Mouse (Mus musculus): ENCODE results near the gene Zfyve16. TPM values are rescaled to one million over a fixed set of nuclear protein-coding genes. Genes with fewer than 3 reads are reported as not detected.
A peak's percentile ranks its signal among the peaks of the same experiment; 100 is the strongest.

The Zfyve16 gene
- polyA plus RNA-seq (2015; fragmentation: Nextera tagmentation; extraction: Ambion mirVana), result 1.5 and 1.6 TPM in 2 replicates

GRCm38 (mm10) chr13:92530721-92531211, at the start of gene Zfyve16:
TSS of gene Zfyve16 (minus strand) at chr13:92530868.
- Histone ChIP-seq H3K4me1 (replicated peaks) (peaks cover 16% of the 10 kb centered on the region), H3K9ac (peak within 1 kb of the TSS; percentile 69), H3K27ac (replicated peaks) (peak within 1 kb of the TSS; percentile 94), H3K36me3 (replicated peaks) (no peaks in the 10 kb centered on the region), H3K4me2 (peak within 1 kb of the TSS; percentile 96), H3K9me3 (replicated peaks) (no peaks in the 10 kb centered on the region), H3K4me3 (replicated peaks) (peak within 1 kb of the TSS; percentile 71), H3K27me3 (0 out of 2 replicates have a peak, but pooled peaks cover 3% of the 10 kb centered on the region)
- ATAC-seq (ENCODE audit: insufficient read depth), result peak; percentile 96
- WGBS (ENCODE audit: insufficient replicate concordance), result under 1% methylated on average over 46 of the region's 46 CpGs

- ATAC-seq (ENCODE audit: insufficient read depth), result no peak
Measured at GRCm38 (mm10) chr13:92578210-92578609, 47.5 kb upstream of the Zfyve16 start.

DNA sequence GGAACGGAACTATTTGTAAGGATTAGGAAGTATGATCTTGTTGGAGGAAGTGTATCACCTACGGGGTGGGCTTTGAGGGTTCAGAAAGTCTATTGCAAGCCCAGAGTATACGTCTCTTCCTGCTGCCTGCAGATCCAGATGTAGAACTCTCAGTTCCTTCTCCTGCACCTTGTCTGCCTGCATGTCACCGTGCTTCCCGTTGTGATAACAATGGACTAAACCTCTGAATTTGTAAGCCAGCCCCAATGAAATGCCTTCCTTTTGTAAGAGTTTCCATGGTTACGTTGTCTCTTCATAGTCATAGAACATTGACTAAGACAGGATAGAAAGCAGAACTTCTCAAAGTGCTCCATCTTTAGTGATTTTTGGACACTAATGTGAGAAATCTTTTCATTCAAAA, 46.0 kb upstream of the Zfyve16 start:
- no peak overlapping the region for H3K4me2 ChIP-seq
- H3K27ac ChIP-seq (replicated peaks), result no peak overlapping the region
- H3K27me3 ChIP-seq, result peaks cover 7% of the 10 kb centered on the region; the same call in 1 of the 2 replicates
- H3K36me3 ChIP-seq (replicated peaks), result no peaks in the 10 kb centered on the region
- H3K4me3 ChIP-seq (replicated peaks), result no peak overlapping the region
- ATAC-seq (ENCODE audit: insufficient read depth), result no peak
- 31% methylated on average over 6 of the region's 6 CpGs for WGBS (ENCODE audit: insufficient replicate concordance)
- no peaks in the 10 kb centered on the region for H3K9me3 ChIP-seq (replicated peaks)
- peaks cover 11% of the 10 kb centered on the region for H3K4me1 ChIP-seq (replicated peaks)
- H3K9ac ChIP-seq, result no peak overlapping the region

More at GRCm38 (mm10) chr13:92578210-92578609, 47.5 kb upstream of the Zfyve16 start:
- no peaks in the 10 kb centered on the region for H3K9me3 ChIP-seq (replicated peaks)
- no peak overlapping the region for H3K4me3 ChIP-seq (replicated peaks)
- H3K4me1 ChIP-seq (replicated peaks), result peaks cover 11% of the 10 kb centered on the region
- no peak overlapping the region for H3K9ac ChIP-seq
- H3K4me2 ChIP-seq, result no peak overlapping the region
- peaks cover 7% of the 10 kb centered on the region; the same call in 1 of the 2 replicates for H3K27me3 ChIP-seq
- H3K27ac ChIP-seq (replicated peaks), result no peak overlapping the region
- H3K36me3 ChIP-seq (replicated peaks), result no peaks in the 10 kb centered on the region
- WGBS (ENCODE audit: insufficient replicate concordance), result 55% methylated on average over 4 of the region's 4 CpGs

GRCm38 (mm10) chr13:92576072-92576471, 45.4 kb upstream of the Zfyve16 start, which contains the start of gene Spz1:
TSS of gene Spz1 (minus strand) at chr13:92576172.
- Histone ChIP-seq H3K36me3 (replicated peaks) (no peaks in the 10 kb centered on the region), H3K4me3 (replicated peaks) (no peak within 1 kb of the TSS), H3K9ac (no peak within 1 kb of the TSS), H3K4me2 (no peak within 1 kb of the TSS), H3K4me1 (replicated peaks) (peaks cover 8% of the 10 kb centered on the region), H3K9me3 (replicated peaks) (no peaks in the 10 kb centered on the region), H3K27me3 (peaks cover 7% of the 10 kb centered on the region; the same call in 1 of the 2 replicates), H3K27ac (replicated peaks) (no peak within 1 kb of the TSS)
- no peak for ATAC-seq (ENCODE audit: insufficient read depth)

- H3K4me1 ChIP-seq (replicated peaks), result no peaks in the 10 kb centered on the region
- no peak overlapping the region for H3K4me3 ChIP-seq (replicated peaks)
- H3K36me3 ChIP-seq (replicated peaks), result no peaks in the 10 kb centered on the region
- no peaks in the 10 kb centered on the region; the same call in 1 of the 2 replicates for H3K27me3 ChIP-seq
- H3K9ac ChIP-seq, result no peak overlapping the region
- 50% methylated on average over 5 of the region's 5 CpGs for WGBS (ENCODE audit: insufficient replicate concordance)
- no peaks in the 10 kb centered on the region for H3K9me3 ChIP-seq (replicated peaks)
- no peak overlapping the region for H3K4me2 ChIP-seq
- no peak overlapping the region for H3K27ac ChIP-seq (replicated peaks)
- ATAC-seq (ENCODE audit: insufficient read depth), result no peak
Measured at GRCm38 (mm10) chr13:92559429-92559828, 28.8 kb upstream of the Zfyve16 start.

GRCm38 (mm10) chr13:92557229-92557628, 26.6 kb upstream of the Zfyve16 start:
- Histone ChIP-seq H3K4me2 (no peak overlapping the region), H3K36me3 (replicated peaks) (no peaks in the 10 kb centered on the region), H3K4me3 (replicated peaks) (no peak overlapping the region), H3K9ac (no peak overlapping the region), H3K9me3 (replicated peaks) (no peaks in the 10 kb centered on the region), H3K27me3 (no peaks in the 10 kb centered on the region; the same call in 1 of the 2 replicates), H3K4me1 (replicated peaks) (no peaks in the 10 kb centered on the region), H3K27ac (replicated peaks) (no peak overlapping the region)
- ATAC-seq (ENCODE audit: insufficient read depth), result no peak
- WGBS (ENCODE audit: insufficient replicate concordance), result 47% methylated on average over 2 of the region's 2 CpGs

DNA sequence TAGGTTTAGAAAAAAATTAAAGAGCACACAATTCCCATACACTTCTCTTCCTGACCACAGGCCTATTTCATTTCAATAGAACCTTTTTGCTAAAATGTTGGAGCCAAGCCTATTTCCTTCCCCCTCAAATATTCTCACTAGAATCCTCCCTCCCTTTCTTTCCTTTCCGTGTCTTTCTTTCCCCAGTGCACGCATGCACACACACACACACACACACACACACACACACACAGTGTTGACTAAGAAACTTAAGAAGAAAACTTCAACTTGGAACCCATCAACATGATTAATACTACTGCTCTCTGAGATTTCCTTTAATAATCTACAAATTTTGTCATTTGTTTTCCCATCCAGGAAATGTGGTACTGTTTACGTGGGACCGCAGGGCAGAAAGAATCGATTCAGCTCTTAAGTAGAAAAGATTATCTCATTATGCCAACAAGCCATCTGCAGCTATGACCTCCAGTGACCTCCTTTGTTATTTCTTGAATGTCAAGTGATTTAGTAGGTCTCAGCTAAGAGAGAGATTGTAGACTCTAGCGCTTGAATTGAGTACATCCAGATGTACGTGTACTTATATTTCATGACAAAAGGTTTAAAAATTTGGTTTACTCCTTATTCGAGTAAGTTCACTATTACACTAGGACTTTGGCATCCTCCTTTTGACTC, 25.9 kb upstream of the Zfyve16 start:
- Histone ChIP-seq H3K9ac (no peak overlapping the region), H3K4me3 (replicated peaks) (no peak overlapping the region), H3K4me2 (no peak overlapping the region), H3K4me1 (replicated peaks) (no peaks in the 10 kb centered on the region), H3K27me3 (no peaks in the 10 kb centered on the region; the same call in 1 of the 2 replicates), H3K27ac (replicated peaks) (no peak overlapping the region), H3K36me3 (replicated peaks) (no peaks in the 10 kb centered on the region), H3K9me3 (replicated peaks) (no peaks in the 10 kb centered on the region)
- no peak for ATAC-seq (ENCODE audit: insufficient read depth)
- WGBS (ENCODE audit: insufficient replicate concordance), result 45% methylated on average over 8 of the region's 8 CpGs

DNA sequence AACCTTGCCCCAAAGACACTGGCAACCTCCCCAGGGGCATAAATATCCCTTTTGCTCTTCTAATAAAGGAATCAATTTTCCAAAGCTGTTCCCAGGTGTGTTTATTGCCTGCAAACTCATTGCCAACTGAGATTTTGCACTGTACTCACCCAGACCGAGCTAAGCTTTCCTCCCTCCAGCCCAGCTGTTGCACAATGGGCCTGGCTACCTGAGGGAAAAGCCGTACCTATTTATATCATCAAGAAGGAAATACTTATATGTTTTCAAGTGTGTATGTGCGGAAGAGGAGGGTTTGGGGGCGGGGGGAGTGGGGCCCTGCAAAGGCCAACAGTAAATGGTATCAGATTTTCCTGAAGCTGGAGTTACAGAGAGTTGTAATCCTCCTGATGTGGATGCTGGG, 16.4 kb upstream of the Zfyve16 start:
- Histone ChIP-seq H3K36me3 (replicated peaks) (no peaks in the 10 kb centered on the region), H3K27ac (replicated peaks) (no peak overlapping the region), H3K9ac (no peak overlapping the region), H3K9me3 (replicated peaks) (no peaks in the 10 kb centered on the region), H3K4me3 (replicated peaks) (no peak overlapping the region), H3K27me3 (no peaks in the 10 kb centered on the region), H3K4me1 (replicated peaks) (no peaks in the 10 kb centered on the region), H3K4me2 (no peak overlapping the region)
- WGBS (ENCODE audit: insufficient replicate concordance), result 49% methylated on average over 4 of the region's 4 CpGs
- no peak for ATAC-seq (ENCODE audit: insufficient read depth)

GRCm38 (mm10) chr13:92540997-92541396, 10.3 kb upstream of the Zfyve16 start:
- Histone ChIP-seq H3K36me3 (replicated peaks) (no peaks in the 10 kb centered on the region), H3K4me1 (replicated peaks) (no peaks in the 10 kb centered on the region), H3K4me2 (no peak overlapping the region), H3K9me3 (replicated peaks) (no peaks in the 10 kb centered on the region), H3K4me3 (replicated peaks) (no peak overlapping the region), H3K9ac (no peak overlapping the region), H3K27me3 (peaks cover 13% of the 10 kb centered on the region), H3K27ac (replicated peaks) (no peak overlapping the region)
- ATAC-seq (ENCODE audit: insufficient read depth), result no peak
- 48% methylated on average over 6 of the region's 6 CpGs for WGBS (ENCODE audit: insufficient replicate concordance)

- ATAC-seq (ENCODE audit: insufficient read depth), result no peak
- 47% methylated on average over 4 of the region's 4 CpGs for WGBS (ENCODE audit: insufficient replicate concordance)
Measured at GRCm38 (mm10) chr13:92539126-92539525, 8.5 kb upstream of the Zfyve16 start.

GRCm38 (mm10) chr13:92533801-92534200, 3.1 kb upstream of the Zfyve16 start:
- Histone ChIP-seq H3K9ac (no peak overlapping the region), H3K27ac (replicated peaks) (no peak overlapping the region), H3K4me2 (no peak overlapping the region), H3K36me3 (replicated peaks) (no peaks in the 10 kb centered on the region), H3K9me3 (replicated peaks) (no peaks in the 10 kb centered on the region), H3K4me3 (replicated peaks) (no peak overlapping the region), H3K27me3 (peaks cover 16% of the 10 kb centered on the region), H3K4me1 (replicated peaks) (peaks cover 16% of the 10 kb centered on the region)
- 24% methylated on average over 2 of the region's 2 CpGs for WGBS (ENCODE audit: insufficient replicate concordance)
- ATAC-seq (ENCODE audit: insufficient read depth), result no peak

More at GRCm38 (mm10) chr13:92539126-92539525, 8.5 kb upstream of the Zfyve16 start:
- Histone ChIP-seq H3K27me3 (peaks cover 13% of the 10 kb centered on the region), H3K9me3 (replicated peaks) (no peaks in the 10 kb centered on the region), H3K4me1 (replicated peaks) (no peaks in the 10 kb centered on the region), H3K9ac (no peak overlapping the region), H3K36me3 (replicated peaks) (no peaks in the 10 kb centered on the region), H3K4me3 (replicated peaks) (no peak overlapping the region), H3K4me2 (no peak overlapping the region), H3K27ac (replicated peaks) (no peak overlapping the region)
